Mouse (Mus musculus): Measurements from ENCODE around the gene Olfr456. TPM values are rescaled to one million over a fixed set of nuclear protein-coding genes. Genes with fewer than 3 reads are reported as not detected.

Olfr456 gene
- polyA plus RNA-seq, 1 experiment from 2014 or later: not detected

Other genes starting within 250 kb of the Olfr456 start
- 18.1 and 18.7 TPM in 2 replicates for gene Gstk1, start 241.3 kb downstream of the Olfr456 start, polyA plus RNA-seq (2016; fragmentation: Nextera tagmentation; extraction: Ambion mirVana)
- 0.60 and 0.90 TPM in 2 replicates for gene Tmem139, start 225.2 kb downstream of the Olfr456 start, polyA plus RNA-seq (2016; fragmentation: Nextera tagmentation; extraction: Ambion mirVana)
- 79.5 and 85.3 TPM in 2 replicates for gene Casp2, start 222.2 kb downstream of the Olfr456 start, polyA plus RNA-seq (2016; fragmentation: Nextera tagmentation; extraction: Ambion mirVana)
- 0.80 and 1.1 TPM in 2 replicates for gene Clcn1, start 200.5 kb downstream of the Olfr456 start, polyA plus RNA-seq (2016; fragmentation: Nextera tagmentation; extraction: Ambion mirVana)
- gene Fam131b, start 162.6 kb downstream of the Olfr456 start, polyA plus RNA-seq (2016; fragmentation: Nextera tagmentation; extraction: Ambion mirVana): 0.74 and 0.90 TPM in 2 replicates
- 93.8 and 96.9 TPM in 2 replicates for gene Zyx, start 137.6 kb downstream of the Olfr456 start, polyA plus RNA-seq (2016; fragmentation: Nextera tagmentation; extraction: Ambion mirVana)
- gene Epha1, start 113.9 kb downstream of the Olfr456 start, polyA plus RNA-seq (2016; fragmentation: Nextera tagmentation; extraction: Ambion mirVana): 3.9 and 5.1 TPM in 2 replicates
- not detected in 2 replicates for gene Tas2r143, start 87.0 kb downstream of the Olfr456 start, polyA plus RNA-seq (2016; fragmentation: Nextera tagmentation; extraction: Ambion mirVana)
- gene Tas2r135, start 81.8 kb downstream of the Olfr456 start, polyA plus RNA-seq (2016; fragmentation: Nextera tagmentation; extraction: Ambion mirVana): not detected in 2 replicates
- not detected in 2 replicates for gene Tas2r126, start 52.7 kb downstream of the Olfr456 start, polyA plus RNA-seq (2016; fragmentation: Nextera tagmentation; extraction: Ambion mirVana)
- not detected in 2 replicates for gene Olfr458, start 22.0 kb downstream of the Olfr456 start, polyA plus RNA-seq (2016; fragmentation: Nextera tagmentation; extraction: Ambion mirVana)
- gene Olfr457, start 10.9 kb downstream of the Olfr456 start, polyA plus RNA-seq (2016; fragmentation: Nextera tagmentation; extraction: Ambion mirVana): not detected in 2 replicates
- gene Olfr455, start 60.4 kb upstream of the Olfr456 start, polyA plus RNA-seq (2016; fragmentation: Nextera tagmentation; extraction: Ambion mirVana): not detected in 2 replicates
- gene Tcaf3, start 110.5 kb upstream of the Olfr456 start, polyA plus RNA-seq (2016; fragmentation: Nextera tagmentation; extraction: Ambion mirVana): not detected in 2 replicates
- gene Tcaf2, start 158.0 kb upstream of the Olfr456 start, polyA plus RNA-seq (2016; fragmentation: Nextera tagmentation; extraction: Ambion mirVana): 4.3 and 4.6 TPM in 2 replicates
- 93.0 and 94.1 TPM in 2 replicates for gene Tcaf1, start 222.9 kb upstream of the Olfr456 start, polyA plus RNA-seq (2016; fragmentation: Nextera tagmentation; extraction: Ambion mirVana)